Mouse (Mus musculus) hindbrain, embryonic 14.5 days (tissue): ENCODE measurements around the gene Rerg. TPM values are rescaled to one million over a fixed set of nuclear protein-coding genes. Genes with fewer than 3 reads are reported as not detected.

Source experiments
- ATAC-seq: fragments of 200-750 bp; cut with Nextera tagmentation; 2 replicates; pipeline ENCODE4 v1.8.0; 2017; ENCODE audit warnings: moderate number of reproducible peaks, mild to moderate bottlenecking, moderate TSS enrichment, moderate library complexity; ENCODE audit not compliant: low FRiP score
- DNase-seq: peaks from one replicate; pipeline ENCODE4 v3.0.0-alpha.2; 2015; ENCODE audit warnings: low spot score
- H3K27ac ChIP-seq: fragments of 300-500 bp; sonication (generic); 2 replicates; pipeline ENCODE4 v1.5.1; 2014; ENCODE audit warnings: mild to moderate bottlenecking, moderate library complexity
- H3K27me3 ChIP-seq: fragments of 300-500 bp; sonication (generic); 2 replicates; pipeline ENCODE4 v1.6.1; 2014; ENCODE audit warnings: mild to moderate bottlenecking, low read length, mixed read lengths; ENCODE audit not compliant: control insufficient read depth, insufficient read depth
- H3K36me3 ChIP-seq: fragments of 300-500 bp; sonication (generic); replicated peaks from 2 replicates; pipeline ENCODE4 v1.6.1; 2014; ENCODE audit not compliant: control insufficient read depth, insufficient read depth
- H3K4me1 ChIP-seq: fragments of 300-500 bp; sonication (generic); replicated peaks from 2 replicates; pipeline ENCODE4 v1.6.1; 2014; ENCODE audit warnings: antibody characterized with exemption, low read length, mixed read lengths; ENCODE audit not compliant: control insufficient read depth, insufficient read depth
- H3K4me2 ChIP-seq: fragments of 300-500 bp; sonication (generic); replicated peaks from 2 replicates; pipeline ENCODE4 v1.6.1; 2014; ENCODE audit warnings: mild to moderate bottlenecking, moderate library complexity
- H3K4me3 ChIP-seq: fragments of 300-500 bp; sonication (generic); replicated peaks from 2 replicates; pipeline ENCODE4 v1.5.1; 2014; ENCODE audit warnings: mild to moderate bottlenecking, low read length
- H3K9ac ChIP-seq: fragments of 300-500 bp; sonication (generic); 2 replicates; pipeline ENCODE4 v1.6.1; 2014
- H3K9me3 ChIP-seq: fragments of 300-500 bp; sonication (generic); 2 replicates; pipeline ENCODE4 v1.6.1; 2016; ENCODE audit warnings: low read length; ENCODE audit not compliant: control insufficient read depth
- WGBS: fragments of 180-500 bp; shearing (Covaris S2); extraction: QIAGEN DNeasy Blood & Tissue Kit; methylation state at CpG from one replicate; pipeline ENCODE4 v1.1.7; 2014; 5-methylcytosine and 5-hydroxymethylcytosine counted together
- polyA plus RNA-seq: library from polyadenylated mRNA; unstranded; fragments of >200 nt; fragmentation: Nextera tagmentation; extraction: Ambion mirVana; gene quantifications from 2 replicates; pipeline ENCODE4 v1.2.1, GENCODE M21; 2014

Rerg gene
- polyA plus RNA-seq, 1 experiment from 2014 or later, result 6.5 TPM

DNA sequence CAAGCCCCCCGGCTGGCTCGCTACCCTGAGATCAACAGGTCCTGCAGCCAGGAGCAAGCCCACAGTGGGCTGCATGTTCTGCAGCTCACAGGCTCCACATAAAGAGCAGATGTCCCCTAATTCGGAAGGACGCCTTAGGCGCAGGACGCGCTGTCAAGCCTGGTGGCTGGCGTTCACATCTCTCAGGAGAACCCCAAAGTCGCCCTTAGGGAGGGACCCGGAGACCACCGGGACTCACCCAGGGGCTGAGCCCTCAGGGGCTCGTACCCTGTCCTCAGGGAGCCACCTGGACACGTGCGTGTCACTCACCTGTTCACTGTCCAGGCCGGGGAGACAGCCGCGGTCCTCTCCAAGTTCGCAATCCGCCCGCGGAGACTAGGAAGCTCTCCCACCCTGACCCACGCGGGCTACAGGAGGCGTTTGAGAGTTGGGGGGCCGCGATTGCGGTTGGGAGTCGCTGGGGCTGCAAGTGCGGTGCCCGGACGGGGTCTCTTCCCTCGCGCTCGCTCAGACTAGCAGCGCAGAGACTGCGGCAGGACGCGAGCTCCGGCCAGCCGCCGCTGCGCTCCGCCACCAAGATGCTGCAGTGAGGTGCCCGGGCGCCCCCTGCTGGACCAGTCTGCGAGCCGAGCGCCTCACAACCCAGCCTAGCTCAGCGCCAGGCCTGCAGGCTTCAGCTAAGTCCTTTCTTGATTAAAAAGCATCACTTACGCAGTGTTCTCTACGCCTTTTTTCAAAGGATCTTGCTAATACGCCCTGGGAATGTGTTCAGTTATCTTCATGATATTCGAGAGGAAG lies 927 bp downstream of the Rerg start:
- no peaks in the 10 kb centered on the region for H3K9me3 ChIP-seq
- H3K4me2 ChIP-seq, result peak overlapping the region; percentile 99
- H3K4me3 ChIP-seq, result peak overlapping the region; percentile 49
- WGBS, result under 1% methylated on average over 53 of the region's 53 CpGs
- H3K9ac ChIP-seq, result peak overlapping the region; percentile 72
- peak; percentile 96 for DNase-seq
- H3K36me3 ChIP-seq, result no peaks in the 10 kb centered on the region
- H3K27ac ChIP-seq, result no peak overlapping the region
- H3K4me1 ChIP-seq, result 0 out of 2 replicates have a peak, but pooled peaks cover 5% of the 10 kb centered on the region
- ATAC-seq, result peak; percentile 91
- H3K27me3 ChIP-seq, result peaks cover 11% of the 10 kb centered on the region

DNA sequence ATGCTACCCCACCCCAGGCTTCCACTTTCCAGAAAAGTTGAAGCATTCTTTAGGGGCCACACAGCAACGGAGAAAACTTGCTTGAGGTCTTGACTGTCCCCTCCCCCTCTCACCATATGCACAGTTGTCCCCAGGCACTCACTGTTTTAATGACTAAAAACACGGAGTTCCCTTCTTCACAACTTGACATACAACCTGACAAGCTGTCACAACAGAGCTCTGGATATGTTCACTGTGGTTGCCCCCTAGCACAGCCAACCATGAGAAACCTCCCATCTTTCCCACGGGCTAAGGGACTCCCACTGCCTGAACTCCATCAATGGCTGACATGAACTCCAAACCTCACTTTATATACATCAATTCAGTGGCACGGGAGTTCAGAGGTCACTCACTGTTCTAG lies 3.5 kb downstream of the Rerg start:
- Histone ChIP-seq H3K4me3 (no peak overlapping the region), H3K27ac (no peak overlapping the region), H3K4me2 (no peak overlapping the region), H3K9ac (no peak overlapping the region), H3K27me3 (peaks cover 11% of the 10 kb centered on the region), H3K36me3 (no peaks in the 10 kb centered on the region), H3K9me3 (no peaks in the 10 kb centered on the region), H3K4me1 (0 out of 2 replicates have a peak, but pooled peaks cover 5% of the 10 kb centered on the region)
- ATAC-seq, result no peak
- 40% methylated on average over 4 of the region's 4 CpGs for WGBS
- DNase-seq, result no peak

DNA sequence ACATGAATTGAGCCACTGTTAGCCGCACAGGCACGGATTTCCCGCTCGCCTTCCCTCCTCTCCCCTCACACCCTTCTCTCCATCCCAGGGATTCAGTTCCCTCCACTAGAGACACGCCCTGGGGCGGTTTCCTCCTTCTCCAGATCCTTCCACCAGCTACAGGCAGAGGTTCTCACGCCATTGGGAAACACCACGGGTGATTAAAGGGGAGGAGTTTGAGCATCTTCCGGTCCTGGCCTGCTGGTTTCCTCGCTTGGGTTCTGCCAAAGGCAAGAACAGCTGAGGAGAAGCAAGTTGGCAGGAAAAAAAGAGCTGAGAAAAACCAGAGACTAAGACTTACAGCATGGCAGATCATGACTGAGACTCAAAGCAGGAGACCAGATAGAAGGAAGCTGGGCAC lies 6.7 kb downstream of the Rerg start:
- Histone ChIP-seq H3K4me2 (no peak overlapping the region), H3K27ac (no peak overlapping the region), H3K9ac (no peak overlapping the region), H3K27me3 (peaks cover 5% of the 10 kb centered on the region), H3K4me3 (no peak overlapping the region), H3K9me3 (no peaks in the 10 kb centered on the region), H3K36me3 (no peaks in the 10 kb centered on the region), H3K4me1 (no peaks in the 10 kb centered on the region)
- ATAC-seq (no peak), DNase-seq (no peak)
- WGBS, result 69% methylated on average over 10 of the region's 10 CpGs

DNA sequence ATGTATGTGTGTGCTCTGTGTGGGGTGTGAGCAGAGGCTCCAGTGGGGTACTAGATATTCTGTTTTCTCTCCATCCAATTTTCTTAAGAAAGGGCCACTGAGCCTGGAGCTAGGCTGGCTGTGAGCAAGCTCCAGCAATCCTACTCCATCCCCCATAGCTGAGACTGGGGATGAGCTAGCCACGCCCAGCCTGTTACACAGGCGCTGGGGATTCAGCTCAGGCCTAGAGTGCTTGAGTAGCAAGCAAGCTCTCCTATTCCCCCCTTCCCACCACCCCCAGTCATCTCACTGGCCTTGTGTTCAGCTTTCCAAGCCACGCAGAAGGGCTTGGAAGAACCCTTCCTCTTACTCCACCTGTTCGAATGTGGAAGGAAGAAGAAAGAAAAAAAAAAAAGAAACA lies 7.2 kb downstream of the Rerg start:
- H3K27me3 ChIP-seq, result no peaks in the 10 kb centered on the region
- no peak overlapping the region for H3K9ac ChIP-seq
- no peak overlapping the region for H3K4me3 ChIP-seq
- no peaks in the 10 kb centered on the region for H3K9me3 ChIP-seq
- ATAC-seq (no peak), DNase-seq (no peak)
- 83% methylated on average over 4 of the region's 4 CpGs for WGBS
- no peak overlapping the region for H3K4me2 ChIP-seq
- H3K4me1 ChIP-seq, result no peaks in the 10 kb centered on the region
- H3K27ac ChIP-seq, result no peak overlapping the region
- H3K36me3 ChIP-seq, result no peaks in the 10 kb centered on the region

DNA sequence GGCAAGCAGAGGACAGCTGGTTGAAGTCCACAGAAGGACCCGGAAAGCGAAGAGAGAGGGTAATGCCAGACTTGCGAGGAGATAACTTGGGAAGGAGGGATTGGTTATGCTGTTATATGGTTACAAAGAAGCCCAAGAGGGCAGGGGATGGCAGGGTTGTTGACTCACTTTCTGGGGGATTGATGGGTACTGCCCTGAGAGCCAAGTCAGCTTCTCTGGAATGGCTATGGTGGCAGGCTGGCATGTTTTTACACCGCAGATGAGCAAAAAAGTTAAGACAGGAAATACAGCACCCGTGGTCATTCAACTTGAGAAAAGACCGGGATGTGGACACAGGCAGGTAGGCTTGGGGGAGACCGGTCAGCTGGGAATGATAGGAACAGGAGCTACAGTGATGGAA lies 7.8 kb downstream of the Rerg start:
- DNase-seq (no peak), ATAC-seq (no peak)
- WGBS, result 93% methylated on average over 7 of the region's 7 CpGs

DNA sequence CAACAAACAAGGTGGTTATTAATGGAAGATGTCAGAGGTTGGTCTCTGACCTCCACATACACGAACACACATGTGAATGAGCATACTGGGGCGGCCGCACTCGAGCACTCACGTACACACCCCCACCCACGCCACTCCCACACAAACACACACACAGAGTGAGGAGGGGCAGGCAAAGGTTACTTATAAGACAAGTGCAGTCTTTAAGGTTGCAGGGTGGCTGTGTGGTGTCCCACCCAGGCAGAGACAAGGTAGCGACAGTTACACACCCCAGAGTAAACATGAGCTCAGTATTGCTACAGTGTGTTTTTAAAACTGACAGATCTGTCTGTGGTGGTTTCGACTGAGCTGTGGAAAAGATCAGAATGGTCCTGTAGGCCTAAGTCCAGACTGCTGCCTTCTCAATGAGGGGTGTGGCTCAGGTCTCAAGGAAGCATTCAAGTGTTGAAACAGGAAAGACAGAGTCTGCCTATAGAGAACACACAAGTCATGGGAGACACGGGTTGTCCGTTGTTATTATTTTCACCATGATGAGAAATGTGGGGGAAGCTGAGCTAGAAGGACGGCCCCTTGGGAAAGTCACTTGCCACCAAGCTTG lies 8.7 kb downstream of the Rerg start:
- no peaks in the 10 kb centered on the region for H3K27me3 ChIP-seq
- H3K4me2 ChIP-seq, result no peak overlapping the region
- no peaks in the 10 kb centered on the region for H3K9me3 ChIP-seq
- no peak overlapping the region for H3K9ac ChIP-seq
- ATAC-seq (no peak), DNase-seq (no peak)
- H3K27ac ChIP-seq, result no peak overlapping the region
- H3K4me3 ChIP-seq, result no peak overlapping the region
- H3K36me3 ChIP-seq, result no peaks in the 10 kb centered on the region
- 88% methylated on average over 11 of the region's 11 CpGs for WGBS
- H3K4me1 ChIP-seq, result no peaks in the 10 kb centered on the region

More for the DNA sequence above, 7.8 kb downstream of the Rerg start:
- no peak overlapping the region for H3K4me3 ChIP-seq
- no peak overlapping the region for H3K9ac ChIP-seq
- H3K4me1 ChIP-seq, result no peaks in the 10 kb centered on the region
- no peaks in the 10 kb centered on the region for H3K36me3 ChIP-seq
- H3K27me3 ChIP-seq, result no peaks in the 10 kb centered on the region
- no peak overlapping the region for H3K27ac ChIP-seq
- no peaks in the 10 kb centered on the region for H3K9me3 ChIP-seq
- H3K4me2 ChIP-seq, result no peak overlapping the region

DNA sequence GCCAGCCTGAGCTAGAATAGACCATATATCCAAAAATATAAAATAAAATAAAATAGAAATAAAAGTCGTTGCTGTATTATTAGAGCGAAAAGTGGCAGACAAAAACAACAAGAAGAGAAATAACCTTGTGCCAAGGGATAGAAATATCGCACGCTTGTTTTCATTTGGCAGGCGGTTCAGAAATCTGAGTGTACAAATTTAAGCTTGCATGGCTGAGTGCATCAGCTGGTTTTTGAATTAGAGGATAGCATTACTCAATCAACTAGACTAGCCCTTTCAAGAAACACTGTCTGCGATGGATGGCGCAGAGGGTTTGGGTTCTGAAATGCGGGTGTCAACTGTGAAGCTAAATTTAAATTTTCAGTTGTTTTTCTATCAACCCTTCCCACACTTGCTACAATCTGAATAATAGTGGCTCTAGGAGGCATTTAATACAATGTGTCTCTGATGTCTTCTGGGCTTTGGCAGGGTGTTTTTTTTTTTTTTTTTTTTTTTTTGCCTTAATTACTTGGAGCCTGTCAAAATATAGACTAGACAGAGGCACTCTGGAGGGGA lies 10.8 kb downstream of the Rerg start:
- Histone ChIP-seq H3K9ac (no peak overlapping the region), H3K36me3 (no peaks in the 10 kb centered on the region), H3K27me3 (no peaks in the 10 kb centered on the region), H3K4me2 (no peak overlapping the region), H3K9me3 (no peaks in the 10 kb centered on the region), H3K4me1 (no peaks in the 10 kb centered on the region), H3K27ac (no peak overlapping the region), H3K4me3 (no peak overlapping the region)
- ATAC-seq, result no peak
- DNase-seq, result no peak
- 79% methylated on average over 8 of the region's 8 CpGs for WGBS

DNA sequence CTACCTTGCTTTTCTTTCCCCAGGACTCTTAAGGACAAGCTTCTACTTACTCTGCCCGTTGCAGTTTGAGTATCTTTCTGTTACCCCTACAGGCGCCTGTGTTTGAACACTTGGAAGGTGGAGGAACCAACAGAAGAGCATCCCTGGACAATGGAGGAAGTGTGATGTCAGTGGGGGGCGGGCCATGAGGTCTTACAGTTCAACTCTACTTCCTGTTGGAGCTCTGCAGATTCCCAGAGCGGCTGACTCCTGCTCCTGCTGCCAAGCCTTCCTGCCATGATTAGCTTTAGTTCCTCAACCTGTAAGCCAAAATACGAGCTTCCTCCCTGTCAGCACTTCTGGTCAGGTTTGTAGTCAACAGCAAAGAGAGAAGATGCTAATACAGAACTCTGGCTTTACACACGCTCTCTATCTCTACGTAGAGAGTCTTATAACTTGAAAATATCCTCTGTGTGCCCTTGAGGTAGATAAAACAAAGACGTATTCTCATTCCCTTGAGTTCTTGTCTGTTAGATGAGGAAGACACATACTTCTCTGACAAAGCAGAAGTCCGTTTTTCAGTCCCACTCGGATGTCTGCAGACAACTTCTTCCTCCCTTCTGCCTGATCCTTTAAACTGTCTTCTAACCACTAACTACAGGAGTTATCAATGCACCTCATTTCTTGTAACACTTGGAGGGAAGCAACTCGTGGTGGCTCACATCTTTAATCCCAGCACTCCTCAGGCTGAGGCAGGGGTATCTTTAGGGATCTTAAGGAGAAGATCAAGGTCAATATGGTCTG lies 13.7 kb downstream of the Rerg start:
- DNase-seq (no peak), ATAC-seq (no peak)
- Histone ChIP-seq H3K4me2 (no peak overlapping the region), H3K27ac (no peak overlapping the region), H3K27me3 (no peaks in the 10 kb centered on the region), H3K36me3 (no peaks in the 10 kb centered on the region), H3K4me3 (no peak overlapping the region), H3K9ac (no peak overlapping the region), H3K9me3 (no peaks in the 10 kb centered on the region), H3K4me1 (no peaks in the 10 kb centered on the region)
- WGBS, result 87% methylated on average over 11 of the region's 11 CpGs
